Comparison of ENCODE assay signal across 8 mouse cellular contexts in the genomic region with DNA sequence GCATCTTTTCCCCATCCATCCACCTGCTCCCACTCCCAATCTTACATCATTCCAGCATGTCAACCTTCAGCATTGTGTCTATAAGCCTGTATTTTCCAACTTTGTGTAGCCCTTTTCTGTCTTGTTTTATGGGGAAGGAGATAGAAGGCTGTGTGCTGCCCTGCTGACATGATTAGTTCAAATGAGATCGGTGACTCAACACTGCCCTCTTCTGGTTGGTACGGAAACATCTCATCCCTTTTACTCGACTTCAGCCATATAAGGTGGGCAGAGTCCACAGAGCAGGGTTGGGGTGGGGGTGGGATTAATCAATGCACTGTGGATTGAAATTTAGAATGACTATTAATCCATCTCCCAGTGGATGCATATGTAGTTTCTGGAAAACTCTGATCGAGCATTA. TPM values are rescaled to one million over a fixed set of nuclear protein-coding genes. Genes with fewer than 3 reads are reported as not detected.
A peak's percentile ranks its signal among the peaks of the same experiment; 100 is the strongest.
DNase-seq lines count a peak whose midpoint lies in the region; ATAC-seq and TF ChIP-seq lines count a peak whose summit lies in the region.

No protein-coding gene starts in this region.

- no peaks in the 10 kb centered on the region for H3K79me3 ChIP-seq in C2C12 (ENCODE audit: low read depth)

- H3K79me2 ChIP-seq in C2C12 (ENCODE audit: control insufficient read depth, insufficient read depth), result no peaks in the 10 kb centered on the region

- in situ Hi-C loops in Patski (cut with MboI; ENCODE audit: low pct_unique_long_range_greater_than_20kb), result loop anchor here (5.0 to 10.0 kb wide), 4 partner anchors 205 to 680 kb away; a partner anchor contains a TSS

- H3K4me2 ChIP-seq in kidney, embryonic 14.5 days (replicated peaks; ENCODE audit: low read depth, low read length), result no peak overlapping the region
- H3K4me2 ChIP-seq in limb, embryonic 13.5 days (replicated peaks), result no peak overlapping the region
- no peak overlapping the region for H3K4me2 ChIP-seq in neural tube, embryonic 11.5 days (ENCODE audit: low read depth)

- ATAC-seq in Patski, result no peak
- ATAC-seq in kidney, embryonic 14.5 days (ENCODE audit: low FRiP score, low TSS enrichment), result peak; percentile 60; the same call in 1 of the 2 replicates
- ATAC-seq in limb, embryonic 13.5 days (ENCODE audit: low FRiP score, low read depth), result peak; percentile 69; the same call in 1 of the 2 replicates
- no peak for ATAC-seq in neural tube, embryonic 11.5 days (ENCODE audit: insufficient read depth, low FRiP score, low TSS enrichment)

- CTCF ChIA-PET in Patski (lab: Charles Lee), result interaction anchor here (0.6 to 3.1 kb wide), 8 partner anchors 16 to 684 kb away, joined by 3 to 10 read pairs (median 4); no protein-coding TSS in a partner anchor

- intact Hi-C loops in gastrocnemius, adult 2 months (cut with DNase I), result loop anchor here (1.0 to 5.0 kb wide), 4 partner anchors 205 to 681 kb away; no protein-coding TSS in a partner anchor

- peak; percentile 32 for TF ChIP-seq CTCF in C2C12 (IDR thresholded peaks at IDR 0.05; ENCODE audit: control insufficient read depth, insufficient read depth, insufficient read length)
- peak; percentile 66 for TF ChIP-seq CTCF in Patski (IDR thresholded peaks at IDR 0.05)
- TF ChIP-seq CTCF in gastrocnemius, adult 2 months (IDR thresholded peaks at IDR 0.05), result peak; percentile 71

- no peaks in the 10 kb centered on the region for H3K36me3 ChIP-seq in C2C12 (ENCODE audit: control insufficient read depth, insufficient read depth)
- H3K36me3 ChIP-seq in kidney, embryonic 14.5 days (ENCODE audit: control insufficient read depth, insufficient read depth, low read length), result no peaks in the 10 kb centered on the region
- no peaks in the 10 kb centered on the region for H3K36me3 ChIP-seq in limb, embryonic 13.5 days
- H3K36me3 ChIP-seq in neural tube, embryonic 11.5 days (ENCODE audit: control insufficient read depth, insufficient read depth, low read length), result no peaks in the 10 kb centered on the region

- no peaks in the 10 kb centered on the region for H3K4me1 ChIP-seq in kidney, embryonic 14.5 days (ENCODE audit: control insufficient read depth, insufficient read depth, low read length)
- peaks cover 8% of the 10 kb centered on the region; the same call in 1 of the 2 replicates for H3K4me1 ChIP-seq in limb, embryonic 13.5 days
- no peaks in the 10 kb centered on the region for H3K4me1 ChIP-seq in neural tube, embryonic 11.5 days (ENCODE audit: control insufficient read depth, insufficient read depth, low read length)

- no peak overlapping the region for H3ac ChIP-seq in C2C12 (ENCODE audit: control insufficient read depth, insufficient read length, low read depth)

- H3K9me3 ChIP-seq in kidney, embryonic 14.5 days (ENCODE audit: control insufficient read depth, low read length), result no peaks in the 10 kb centered on the region
- no peaks in the 10 kb centered on the region for H3K9me3 ChIP-seq in limb, embryonic 13.5 days
- no peaks in the 10 kb centered on the region for H3K9me3 ChIP-seq in neural tube, embryonic 11.5 days (ENCODE audit: control insufficient read depth, low read length)

- DNase-seq in Patski (ENCODE audit: low read depth, low spot score), result peak; percentile 31
- DNase-seq in cerebellum, postnatal 14 days, result peak; percentile 77 to 78
- DNase-seq in gastrocnemius, adult 2 months, result peak; percentile 44
- peak; percentile 73 for DNase-seq in neural tube, embryonic 11.5 days (ENCODE audit: low spot score)
- DNase-seq in thymus, postnatal 36 days, result peak; percentile 17 to 27

- H3K27ac ChIP-seq in gastrocnemius, adult 2 months, result no peak overlapping the region
- no peak overlapping the region for H3K27ac ChIP-seq in kidney, embryonic 14.5 days (ENCODE audit: low read depth, low read length)
- H3K27ac ChIP-seq in limb, embryonic 13.5 days, result no peak overlapping the region
- no peak overlapping the region for H3K27ac ChIP-seq in neural tube, embryonic 11.5 days (ENCODE audit: low read depth, low read length)

- H3K4me3 ChIP-seq in C2C12 (ENCODE audit: insufficient read depth, poor library complexity, severe bottlenecking), result no peak overlapping the region
- no peak overlapping the region for H3K4me3 ChIP-seq in gastrocnemius, adult 2 months
- H3K4me3 ChIP-seq in kidney, embryonic 14.5 days (ENCODE audit: low read length), result no peak overlapping the region
- H3K4me3 ChIP-seq in limb, embryonic 13.5 days, result no peak overlapping the region
- no peak overlapping the region for H3K4me3 ChIP-seq in neural tube, embryonic 11.5 days (ENCODE audit: low read depth, low read length)

- H3K27me3 ChIP-seq in C2C12 (ENCODE audit: control insufficient read depth, insufficient read depth, insufficient read length), result no peaks in the 10 kb centered on the region
- no peaks in the 10 kb centered on the region for H3K27me3 ChIP-seq in Patski
- H3K27me3 ChIP-seq in kidney, embryonic 14.5 days (ENCODE audit: control insufficient read depth, insufficient read depth, low read length), result no peaks in the 10 kb centered on the region
- no peaks in the 10 kb centered on the region for H3K27me3 ChIP-seq in limb, embryonic 13.5 days
- no peaks in the 10 kb centered on the region for H3K27me3 ChIP-seq in neural tube, embryonic 11.5 days (ENCODE audit: control insufficient read depth, insufficient read depth, low read length)

- WGBS in kidney, embryonic 14.5 days, result 4% methylated on average over 4 of the region's 4 CpGs
- 5% methylated on average over 4 of the region's 4 CpGs for WGBS in limb, embryonic 13.5 days
- 12% methylated on average over 4 of the region's 4 CpGs for WGBS in neural tube, embryonic 11.5 days

- POLR2A ChIA-PET in Patski (lab: Charles Lee), result no interaction called here

- H3K9ac ChIP-seq in kidney, embryonic 14.5 days (ENCODE audit: low read depth, low read length), result no peak overlapping the region
- H3K9ac ChIP-seq in limb, embryonic 13.5 days, result no peak overlapping the region
- H3K9ac ChIP-seq in neural tube, embryonic 11.5 days (ENCODE audit: low read length), result no peak overlapping the region

TF ChIP-seq in C2C12, 6 proteins besides CTCF, POLR2A, EP300 and RAD21:
- TF ChIP-seq MYOG (IDR thresholded peaks at IDR 0.05; ENCODE audit: control insufficient read depth, extremely low read depth, insufficient read length) (no peak), FOSL1 (IDR thresholded peaks at IDR 0.05; ENCODE audit: insufficient read depth, low read length, poor library complexity, severe bottlenecking) (no peak), MYOD1 (IDR thresholded peaks at IDR 0.05; ENCODE audit: control insufficient read depth, insufficient read length, low read depth) (no peak), MAX (IDR thresholded peaks at IDR 0.05) (no peak), CEBPB (IDR thresholded peaks at IDR 0.05; ENCODE audit: low read depth) (no peak), USF1 (IDR thresholded peaks at IDR 0.05; ENCODE audit: low read depth) (no peak)

RNA-seq across cellular contexts. Expression of a gene that starts 40.4 kb away (rescaled TPM):
- 15.3 TPM for polyA plus RNA-seq in C2C12 (2012; fragmentation: generic; extraction: Trizol)
- 34.1 TPM for polyA plus RNA-seq in Patski (2021)
- 1 to 10 TPM; 4.2 to 6.4 TPM for total RNA-seq in gastrocnemius, adult 2 months (2021)
- 69.3 and 82.5 TPM in 2 replicates for polyA plus RNA-seq in kidney, embryonic 14.5 days (2014; fragmentation: Nextera tagmentation; extraction: Ambion mirVana)
- polyA plus RNA-seq in limb, embryonic 13.5 days (2015; fragmentation: Nextera tagmentation; extraction: Ambion mirVana), result 56.9 and 57.3 TPM in 2 replicates
- polyA plus RNA-seq in neural tube, embryonic 11.5 days (2014; fragmentation: Nextera tagmentation; extraction: Ambion mirVana), result 54.7 and 59.6 TPM in 2 replicates

RNA-seq across cellular contexts. Expression of a gene that starts 40.8 kb away (rescaled TPM):
- polyA plus RNA-seq in C2C12 (2012; fragmentation: generic; extraction: Trizol) (not detected), Patski (2021) (0.08 TPM)
- total RNA-seq in gastrocnemius, adult 2 months (2021), result not detected
- 4.8 and 5.7 TPM in 2 replicates for polyA plus RNA-seq in kidney, embryonic 14.5 days (2014; fragmentation: Nextera tagmentation; extraction: Ambion mirVana)
- polyA plus RNA-seq in limb, embryonic 13.5 days (2015; fragmentation: Nextera tagmentation; extraction: Ambion mirVana), result 1.6 TPM in 2 replicates
- polyA plus RNA-seq in neural tube, embryonic 11.5 days (2014; fragmentation: Nextera tagmentation; extraction: Ambion mirVana), result 1.6 and 2.3 TPM in 2 replicates

Comparison
In these comparisons a context has a peak if more than half of its experiments do, and no peak if none do; other contexts are left out.
1. ATAC-seq: peak in kidney, embryonic 14.5 days (single experiment) and limb, embryonic 13.5 days (single experiment); none in Patski (single experiment) and neural tube, embryonic 11.5 days (single experiment).
2. DNase-seq: peak in every context shown above with its lines; median percentile 78 in cerebellum, postnatal 14 days; 73 in neural tube, embryonic 11.5 days; 44 in gastrocnemius, adult 2 months; 31 in Patski; 22 in thymus, postnatal 36 days.
3. Peak in every context shown above with its lines, with median percentiles within 50 percentile points of each other: CTCF ChIP-seq.